Mouse (Mus musculus): Measurements from ENCODE around the gene Fgfr2. TPM values are rescaled to one million over a fixed set of nuclear protein-coding genes. Genes with fewer than 3 reads are reported as not detected.

The Fgfr2 gene
- polyA plus RNA-seq, 1 experiment from 2014 or later: 110 TPM

DNA sequence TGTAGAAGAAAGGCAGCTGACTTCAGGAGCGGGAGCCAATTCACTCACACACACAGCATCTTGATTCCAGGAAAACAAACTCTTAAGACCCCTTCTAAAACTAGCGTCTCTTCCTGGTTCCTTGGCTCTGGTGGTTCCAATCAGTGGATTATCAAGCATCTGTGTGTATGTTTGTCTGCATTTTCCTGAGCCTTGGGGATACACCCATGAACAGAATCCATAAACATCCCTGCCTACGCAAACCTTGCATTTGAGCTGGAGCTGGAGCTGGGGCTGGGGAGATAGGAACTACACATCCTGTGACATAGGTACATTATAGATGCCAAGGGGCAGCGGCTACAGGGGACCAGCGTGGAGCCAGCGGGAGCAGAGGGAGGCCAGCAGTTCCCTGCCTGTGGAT lies 2808.5 kb downstream of the Fgfr2 start:
- no peak overlapping the region for H3K9ac ChIP-seq (replicated peaks; ENCODE audit: low read depth)
- no peak for DNase-seq (ENCODE audit: low spot score)
- ATAC-seq: peak; percentile 82
- peak overlapping the region; percentile 61; the same call in 1 of the 2 replicates for H3K27ac ChIP-seq (ENCODE audit: low read length)
- H3K9me3 ChIP-seq (ENCODE audit: low read length): no peaks in the 10 kb centered on the region
- TF ChIP-seq EP300 (IDR thresholded peaks at IDR 0.05): peak; percentile 82
- TF ChIP-seq CTCF (IDR thresholded peaks at IDR 0.05): no peak
- H3K4me3 ChIP-seq (ENCODE audit: low read depth, low read length): no peak overlapping the region
- peaks cover 6% of the 10 kb centered on the region; the same call in 1 of the 2 replicates for H3K4me1 ChIP-seq (ENCODE audit: insufficient read depth, low read depth, low read length)
- no peaks in the 10 kb centered on the region for H3K27me3 ChIP-seq (replicated peaks; ENCODE audit: insufficient read depth, low read length)
- WGBS: 67% methylated on average over 6 of the region's 6 CpGs
- no peaks in the 10 kb centered on the region for H3K36me3 ChIP-seq (ENCODE audit: insufficient read depth, low read length)
- H3K4me2 ChIP-seq (replicated peaks; ENCODE audit: low read depth, low read length): no peak overlapping the region

- no peak overlapping the region for H3K27ac ChIP-seq (ENCODE audit: low read length)
These were observed 2811.8 kb downstream of the Fgfr2 start for GRCm38 (mm10) chr7:130311362-130311761.

GRCm38 (mm10) chr7:130309180-130309579 lies 2814.0 kb downstream of the Fgfr2 start:
- no peak for ATAC-seq
- 65% methylated on average over 2 of the region's 2 CpGs for WGBS
- peaks cover 3% of the 10 kb centered on the region; the same call in 1 of the 2 replicates for H3K4me1 ChIP-seq (ENCODE audit: insufficient read depth, low read depth, low read length)
- H3K4me3 ChIP-seq (ENCODE audit: low read depth, low read length): no peak overlapping the region
- no peak overlapping the region for H3K9ac ChIP-seq (replicated peaks; ENCODE audit: low read depth)
- DNase-seq (ENCODE audit: low spot score): no peak
- no peaks in the 10 kb centered on the region for H3K9me3 ChIP-seq (ENCODE audit: low read length)
- no peaks in the 10 kb centered on the region for H3K27me3 ChIP-seq (replicated peaks; ENCODE audit: insufficient read depth, low read length)
- H3K27ac ChIP-seq (ENCODE audit: low read length): no peak overlapping the region
- TF ChIP-seq CTCF (IDR thresholded peaks at IDR 0.05) (no peak), EP300 (IDR thresholded peaks at IDR 0.05) (no peak)
- H3K36me3 ChIP-seq (ENCODE audit: insufficient read depth, low read length): no peaks in the 10 kb centered on the region
- H3K4me2 ChIP-seq (replicated peaks; ENCODE audit: low read depth, low read length): no peak overlapping the region

More at GRCm38 (mm10) chr7:130311362-130311761, 2811.8 kb downstream of the Fgfr2 start:
- Histone ChIP-seq H3K4me1 (ENCODE audit: insufficient read depth, low read depth, low read length) (peaks cover 5% of the 10 kb centered on the region; the same call in 1 of the 2 replicates), H3K36me3 (ENCODE audit: insufficient read depth, low read length) (no peaks in the 10 kb centered on the region), H3K4me3 (ENCODE audit: low read depth, low read length) (no peak overlapping the region), H3K4me2 (replicated peaks; ENCODE audit: low read depth, low read length) (no peak overlapping the region), H3K27me3 (replicated peaks; ENCODE audit: insufficient read depth, low read length) (no peaks in the 10 kb centered on the region), H3K9ac (replicated peaks; ENCODE audit: low read depth) (no peak overlapping the region), H3K9me3 (ENCODE audit: low read length) (no peaks in the 10 kb centered on the region)
- TF ChIP-seq EP300 (IDR thresholded peaks at IDR 0.05): no peak
- no peak for TF ChIP-seq CTCF (IDR thresholded peaks at IDR 0.05)
- whole genome bisulfite sequencing: 54% methylated on average over 4 of the region's 4 CpGs
- ATAC-seq: no peak
- DNase-seq (ENCODE audit: low spot score): peak; percentile 48

DNA sequence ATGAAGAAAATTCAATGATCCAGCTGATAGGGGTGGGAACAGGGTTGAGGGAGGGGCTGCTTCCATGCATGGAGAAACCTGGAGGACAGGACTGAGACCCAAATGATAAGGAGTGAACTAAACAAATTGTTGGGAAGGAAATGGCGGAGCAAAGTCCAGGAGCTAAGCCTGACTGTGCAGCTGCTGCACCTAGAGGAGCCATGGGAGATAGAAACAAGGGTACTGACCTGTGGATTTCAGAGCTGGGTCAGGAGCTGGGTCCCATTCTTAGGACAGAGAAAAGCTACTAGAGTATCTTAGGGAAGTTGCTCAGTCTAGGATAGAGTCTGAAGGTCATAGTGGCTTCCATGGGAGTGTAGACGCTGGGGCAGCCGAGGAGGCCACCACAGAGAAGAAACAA lies 2816.1 kb downstream of the Fgfr2 start:
- Histone ChIP-seq H3K27ac (ENCODE audit: low read length) (no peak overlapping the region), H3K36me3 (ENCODE audit: insufficient read depth, low read length) (no peaks in the 10 kb centered on the region), H3K4me2 (replicated peaks; ENCODE audit: low read depth, low read length) (no peak overlapping the region), H3K4me1 (ENCODE audit: insufficient read depth, low read depth, low read length) (no peaks in the 10 kb centered on the region), H3K4me3 (ENCODE audit: low read depth, low read length) (no peak overlapping the region), H3K9ac (replicated peaks; ENCODE audit: low read depth) (no peak overlapping the region), H3K9me3 (ENCODE audit: low read length) (no peaks in the 10 kb centered on the region), H3K27me3 (replicated peaks; ENCODE audit: insufficient read depth, low read length) (no peaks in the 10 kb centered on the region)
- ATAC-seq: no peak
- DNase-seq (ENCODE audit: low spot score): no peak
- no peak for TF ChIP-seq CTCF (IDR thresholded peaks at IDR 0.05)
- no peak for TF ChIP-seq EP300 (IDR thresholded peaks at IDR 0.05)
- WGBS: 91% methylated on average over 3 of the region's 3 CpGs

- H3K27ac ChIP-seq (ENCODE audit: low read length): no peak overlapping the region
- no peak overlapping the region for H3K9ac ChIP-seq (replicated peaks; ENCODE audit: low read depth)
- no peak overlapping the region for H3K4me3 ChIP-seq (ENCODE audit: low read depth, low read length)
- no peak for ATAC-seq
- WGBS: 91% methylated on average over 1 of the region's 1 CpGs
- no peaks in the 10 kb centered on the region for H3K9me3 ChIP-seq (ENCODE audit: low read length)
- H3K4me1 ChIP-seq (ENCODE audit: insufficient read depth, low read depth, low read length): no peaks in the 10 kb centered on the region
- DNase-seq (ENCODE audit: low spot score): no peak
- H3K27me3 ChIP-seq (replicated peaks; ENCODE audit: insufficient read depth, low read length): no peaks in the 10 kb centered on the region
- no peaks in the 10 kb centered on the region for H3K36me3 ChIP-seq (ENCODE audit: insufficient read depth, low read length)
- H3K4me2 ChIP-seq (replicated peaks; ENCODE audit: low read depth, low read length): no peak overlapping the region
- TF ChIP-seq EP300 (IDR thresholded peaks at IDR 0.05) (no peak), CTCF (IDR thresholded peaks at IDR 0.05) (no peak)
These were observed 2818.5 kb downstream of the Fgfr2 start for GRCm38 (mm10) chr7:130304642-130305041.

DNA sequence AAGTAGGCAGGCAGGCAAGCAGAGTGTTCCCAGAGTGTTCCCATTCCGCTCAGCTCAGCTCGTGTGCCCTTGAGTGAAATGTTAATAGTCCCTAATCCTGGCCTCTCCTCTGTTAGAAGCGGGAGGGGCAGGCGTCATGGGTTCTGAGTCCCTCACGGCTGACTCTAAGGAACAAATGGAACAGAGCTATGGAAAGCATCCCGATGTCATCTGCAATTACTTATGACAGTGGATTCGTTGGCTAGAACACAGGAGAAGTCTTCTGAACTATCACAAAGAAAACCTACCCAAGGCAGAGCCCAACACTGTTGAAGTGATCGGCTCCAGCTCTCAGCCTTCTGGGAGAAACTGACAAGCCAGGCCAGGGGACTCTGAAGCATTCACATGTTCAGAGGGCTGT lies 2819.7 kb downstream of the Fgfr2 start:
- H3K27ac ChIP-seq (ENCODE audit: low read length): no peak overlapping the region
- WGBS: 63% methylated on average over 8 of the region's 8 CpGs
- H3K4me2 ChIP-seq (replicated peaks; ENCODE audit: low read depth, low read length): no peak overlapping the region
- H3K4me1 ChIP-seq (ENCODE audit: insufficient read depth, low read depth, low read length): no peaks in the 10 kb centered on the region
- no peaks in the 10 kb centered on the region for H3K9me3 ChIP-seq (ENCODE audit: low read length)
- no peaks in the 10 kb centered on the region for H3K27me3 ChIP-seq (replicated peaks; ENCODE audit: insufficient read depth, low read length)
- no peak for DNase-seq (ENCODE audit: low spot score)
- no peak overlapping the region for H3K4me3 ChIP-seq (ENCODE audit: low read depth, low read length)
- no peak overlapping the region for H3K9ac ChIP-seq (replicated peaks; ENCODE audit: low read depth)
- no peak for ATAC-seq
- H3K36me3 ChIP-seq (ENCODE audit: insufficient read depth, low read length): no peaks in the 10 kb centered on the region
- TF ChIP-seq CTCF (IDR thresholded peaks at IDR 0.05): no peak
- no peak for TF ChIP-seq EP300 (IDR thresholded peaks at IDR 0.05)

DNA sequence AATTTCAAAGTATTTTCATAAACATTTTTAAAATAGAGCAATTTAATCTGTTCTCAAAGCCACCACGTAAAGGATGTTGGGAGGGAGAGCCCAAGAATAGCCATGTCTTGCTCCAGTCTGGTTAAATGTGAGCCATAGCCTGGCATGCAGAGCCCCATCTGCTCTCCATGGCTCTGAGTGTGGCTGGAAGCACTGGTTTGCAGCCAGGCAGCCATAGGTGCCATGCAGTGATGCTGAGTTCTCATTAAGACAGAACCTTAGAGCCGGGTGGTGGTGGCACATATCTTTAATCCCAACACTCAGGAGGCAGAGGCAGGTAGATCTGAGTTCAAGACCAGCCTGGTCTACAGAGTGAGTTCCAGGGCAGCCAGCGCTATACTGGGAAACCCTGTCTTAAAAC lies 2822.5 kb downstream of the Fgfr2 start:
- ATAC-seq (no peak), DNase-seq (ENCODE audit: low spot score) (no peak)
- no peak overlapping the region for H3K4me3 ChIP-seq (ENCODE audit: low read depth, low read length)
- no peaks in the 10 kb centered on the region for H3K4me1 ChIP-seq (ENCODE audit: insufficient read depth, low read depth, low read length)
- H3K4me2 ChIP-seq (replicated peaks; ENCODE audit: low read depth, low read length): no peak overlapping the region
- H3K36me3 ChIP-seq (ENCODE audit: insufficient read depth, low read length): no peaks in the 10 kb centered on the region
- no peaks in the 10 kb centered on the region for H3K27me3 ChIP-seq (replicated peaks; ENCODE audit: insufficient read depth, low read length)
- no peak overlapping the region for H3K27ac ChIP-seq (ENCODE audit: low read length)
- H3K9me3 ChIP-seq (ENCODE audit: low read length): no peaks in the 10 kb centered on the region
- H3K9ac ChIP-seq (replicated peaks; ENCODE audit: low read depth): no peak overlapping the region
- 91% methylated on average over 3 of the region's 3 CpGs for WGBS
- no peak for TF ChIP-seq EP300 (IDR thresholded peaks at IDR 0.05)
- no peak for TF ChIP-seq CTCF (IDR thresholded peaks at IDR 0.05)
